Mouse (Mus musculus): ENCODE measurements around the gene Baiap3.
A peak's percentile ranks its signal among the peaks of the same experiment; 100 is the strongest.

Gene Baiap3

GRCm38 (mm10) chr17:25256140-25256754 lies at the start of gene Baiap3:
TSS of gene Baiap3 (minus strand) at chr17:25256364.
- DNase-seq (ENCODE audit: low read depth, low spot score), result no peak

DNA sequence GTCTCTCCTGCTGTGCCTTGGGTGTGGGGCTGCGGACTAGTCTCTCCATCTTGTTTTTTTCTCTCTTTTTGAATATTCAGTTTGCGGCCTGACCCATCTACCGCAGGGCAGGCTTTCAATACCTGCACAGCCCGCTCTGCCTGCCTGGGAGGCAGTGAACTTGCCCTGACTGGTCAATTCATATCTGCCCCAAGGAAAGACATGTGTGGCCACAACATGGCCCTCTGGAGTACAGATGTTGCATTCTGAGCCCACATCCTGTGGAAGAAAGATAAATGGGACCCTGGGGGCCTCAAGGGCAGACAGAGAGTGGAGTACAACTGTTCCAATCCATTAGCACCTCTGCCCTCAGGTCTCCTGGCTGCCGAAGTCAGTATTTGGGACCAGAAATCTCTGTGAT lies 41.9 kb upstream of the Baiap3 start, which contains the start of gene Prss34:
Prss34 (plus strand) TSS at position 301 of the 400 bp plus-strand sequence.
- DNase-seq (ENCODE audit: low read depth, low spot score), result no peak

DNA sequence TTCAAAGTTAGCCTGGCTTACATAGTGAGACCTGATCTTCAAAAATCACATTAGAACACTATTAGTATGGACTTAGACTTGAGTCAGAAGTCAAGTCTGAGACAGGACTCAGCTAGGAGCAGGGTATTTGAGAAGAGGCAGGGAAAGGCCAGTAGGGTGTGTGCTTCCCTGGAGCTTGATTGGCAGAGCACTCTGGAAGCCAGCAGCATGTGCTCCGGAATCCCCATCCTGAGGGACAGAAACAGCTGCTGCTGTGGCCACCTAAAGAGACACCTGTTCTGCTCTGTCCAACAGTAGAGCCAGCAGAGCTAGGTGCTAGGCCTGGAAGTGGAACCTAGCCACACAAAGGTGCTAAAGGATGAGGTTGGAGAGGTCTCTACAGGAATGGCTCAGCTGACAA lies 37.9 kb upstream of the Baiap3 start:
- no peak for DNase-seq (ENCODE audit: low read depth, low spot score)

GRCm38 (mm10) chr17:25293495-25293894 lies 37.3 kb upstream of the Baiap3 start:
- no peak for DNase-seq (ENCODE audit: low read depth, low spot score)

DNA sequence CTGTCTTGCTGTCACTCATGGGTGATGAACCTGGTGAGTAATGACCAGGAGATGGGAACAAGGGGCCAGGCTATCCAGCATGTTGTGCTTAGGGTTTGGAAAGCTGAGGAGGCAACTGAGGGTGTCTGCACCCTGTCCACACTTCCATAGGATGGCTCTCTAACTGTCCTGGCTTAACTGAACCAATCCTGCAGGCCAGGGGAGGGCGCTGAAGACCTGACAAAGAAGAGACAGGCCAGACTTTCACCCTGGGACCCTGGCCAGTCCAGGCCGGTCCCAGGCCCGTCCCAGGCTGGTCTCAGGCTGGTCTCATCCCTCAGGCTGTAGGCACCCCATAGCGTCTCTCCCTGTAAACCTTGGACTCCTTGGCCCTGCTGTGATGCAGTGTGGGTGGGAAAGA lies 34.2 kb upstream of the Baiap3 start:
- no peak for DNase-seq (ENCODE audit: low read depth, low spot score)

DNA sequence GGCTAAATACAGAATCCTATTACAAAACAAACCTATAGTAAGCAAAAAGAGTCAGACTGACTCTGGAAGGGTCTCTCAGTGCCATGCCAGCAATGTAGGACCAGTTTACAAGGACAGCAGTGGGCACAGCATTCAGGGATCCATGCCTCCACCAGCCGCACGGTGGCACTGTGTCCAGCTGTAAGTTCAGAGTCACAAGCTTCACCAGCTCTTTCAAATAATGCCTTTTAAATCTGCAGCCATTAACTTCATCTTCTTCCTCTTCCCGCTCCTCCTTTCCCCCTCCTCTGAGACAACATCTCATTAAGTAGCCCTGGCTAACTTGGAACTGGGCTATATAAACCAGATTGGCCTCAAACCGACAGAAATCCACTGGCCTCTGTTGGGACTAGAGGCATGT lies 32.7 kb upstream of the Baiap3 start:
- no peak for DNase-seq (ENCODE audit: low read depth, low spot score)

DNA sequence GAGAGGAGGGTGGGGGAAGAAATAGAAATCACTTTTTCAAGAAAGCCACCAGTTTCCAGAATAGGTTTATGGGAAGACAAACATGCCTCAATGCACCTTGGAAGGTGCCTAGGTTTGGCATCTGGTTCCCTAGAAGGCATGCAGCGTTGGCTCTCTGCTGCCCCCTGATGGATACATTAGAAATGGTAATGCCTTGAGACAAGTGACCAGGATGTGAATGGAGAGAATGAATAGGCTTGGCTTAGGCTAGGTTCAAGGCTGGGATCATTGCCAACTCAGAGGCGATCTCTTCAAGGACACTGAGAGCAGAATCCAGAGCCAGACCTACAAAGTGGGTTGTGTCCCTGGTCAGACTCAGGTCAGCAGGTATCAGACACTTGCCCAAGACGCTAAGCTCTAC lies 28.9 kb upstream of the Baiap3 start:
- DNase-seq (ENCODE audit: low read depth, low spot score), result peak; percentile 59

GRCm38 (mm10) chr17:25282133-25282532 lies 26.0 kb upstream of the Baiap3 start:
- DNase-seq (ENCODE audit: low read depth, low spot score), result peak; percentile 65

DNA sequence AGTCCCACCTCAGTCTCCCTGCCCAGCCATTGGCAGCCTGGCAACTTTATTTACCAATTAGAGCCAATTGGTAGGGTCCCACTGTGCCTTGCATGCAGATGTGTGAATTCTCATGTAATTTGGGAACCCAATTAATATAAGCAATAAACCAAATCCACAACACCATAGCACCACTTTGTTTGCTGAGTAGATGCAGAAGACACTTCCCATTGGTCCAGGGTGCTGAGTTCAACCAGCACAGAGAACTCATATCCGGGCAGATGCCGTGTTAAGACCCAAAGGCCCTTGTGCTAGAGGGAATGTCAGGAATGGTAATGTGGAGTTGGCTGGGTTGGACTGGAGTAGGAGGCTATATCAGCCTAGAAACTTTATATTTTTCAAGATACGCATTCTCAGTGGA lies 19.7 kb upstream of the Baiap3 start:
- DNase-seq (ENCODE audit: low read depth, low spot score), result no peak

DNA sequence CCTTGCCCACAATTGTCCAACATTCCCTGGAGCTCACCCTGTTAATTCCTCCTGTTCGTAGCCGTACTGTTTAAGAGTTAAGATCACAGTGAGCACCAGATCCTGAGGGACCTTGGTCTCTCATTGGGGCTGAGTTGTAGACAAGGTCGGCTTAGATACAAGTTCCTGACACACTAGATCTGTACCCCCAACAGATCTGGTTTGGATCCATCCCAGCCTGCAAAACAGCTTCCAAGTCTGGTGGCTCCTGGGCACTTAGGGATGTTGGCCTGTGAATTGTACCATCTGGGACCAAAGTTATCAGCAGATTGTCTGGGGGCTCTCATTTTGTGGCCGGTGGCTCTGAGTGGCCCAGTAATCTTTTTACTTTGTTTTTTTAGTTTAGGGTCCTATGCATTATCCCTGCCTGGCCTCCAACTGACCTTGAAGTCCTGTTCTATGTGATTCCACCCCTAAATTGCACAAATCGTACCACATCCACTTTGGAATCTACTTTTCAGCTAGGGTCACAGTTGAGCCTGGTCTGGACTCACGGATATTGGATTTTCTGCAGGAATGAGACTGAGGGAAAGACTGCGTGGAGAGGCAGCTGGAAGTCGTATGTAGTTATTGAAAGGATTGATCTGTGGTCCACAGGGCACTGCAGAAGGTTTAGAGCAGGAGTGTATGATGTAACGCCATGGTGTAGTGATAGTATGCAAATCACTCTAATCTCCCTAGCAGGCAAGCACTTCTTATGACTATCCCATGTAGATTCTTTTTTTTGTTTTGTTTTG lies 18.6 kb upstream of the Baiap3 start, which contains the start of gene Ube2i:
Ube2i (minus strand) TSS at position 52 of the 776 bp plus-strand sequence.
- DNase-seq (ENCODE audit: low read depth, low spot score), result no peak

GRCm38 (mm10) chr17:25273706-25274501 lies 17.7 kb upstream of the Baiap3 start:
- DNase-seq (ENCODE audit: low read depth, low spot score), result peak; percentile 94

GRCm38 (mm10) chr17:25272951-25273705 lies 17.0 kb upstream of the Baiap3 start:
- DNase-seq (ENCODE audit: low read depth, low spot score), result no peak

DNA sequence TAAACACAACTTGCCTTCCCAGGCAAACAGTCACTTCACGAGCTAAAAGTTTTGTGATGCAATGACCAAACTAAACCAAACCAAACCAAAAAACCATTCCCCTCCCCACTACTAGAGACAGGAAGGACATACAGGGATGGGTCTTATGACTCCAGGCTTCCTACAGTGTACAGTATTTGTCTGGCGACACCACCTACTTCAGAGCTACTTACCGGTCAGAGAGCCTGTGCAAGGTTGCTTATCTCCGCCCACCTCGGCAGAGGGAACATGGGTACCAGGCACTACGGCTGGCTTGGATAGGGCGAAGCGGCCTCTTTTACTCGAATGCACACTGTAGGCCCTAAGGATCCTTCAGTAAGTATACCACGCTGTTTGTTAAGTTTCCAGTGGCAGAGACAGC lies 16.2 kb upstream of the Baiap3 start:
- DNase-seq (ENCODE audit: low read depth, low spot score), result no peak

DNA sequence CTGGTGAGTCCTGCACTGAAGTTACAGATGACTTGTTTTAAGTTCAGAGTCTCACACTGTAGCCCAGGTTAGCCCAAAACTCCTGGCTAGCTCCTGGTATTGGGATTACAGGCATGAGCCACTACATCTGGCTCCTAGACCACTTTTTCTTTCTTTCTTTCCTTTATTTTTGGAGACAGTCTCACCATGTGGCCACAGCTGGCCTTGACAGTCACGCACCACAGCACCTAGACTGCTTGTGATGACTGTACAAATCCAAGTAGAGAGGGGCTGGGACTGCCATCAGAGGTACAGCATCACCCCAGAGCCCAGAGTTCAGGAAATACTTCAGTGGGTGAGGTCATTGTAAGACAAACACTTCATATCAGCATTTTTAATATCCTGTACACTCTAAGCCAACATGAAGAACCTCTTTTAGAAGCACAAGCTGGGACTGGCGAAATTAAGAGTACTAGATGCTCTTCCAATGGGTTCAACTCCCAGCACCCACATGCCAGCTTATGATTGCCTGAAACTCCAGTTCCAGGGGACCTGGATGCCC lies 14.7 kb upstream of the Baiap3 start:
- no peak for DNase-seq (ENCODE audit: low read depth, low spot score)

- no peak for DNase-seq (ENCODE audit: low read depth, low spot score)
Observed at GRCm38 (mm10) chr17:25264453-25264852, 8.3 kb upstream of the Baiap3 start.

- DNase-seq (ENCODE audit: low read depth, low spot score), result no peak
Observed at GRCm38 (mm10) chr17:25257804-25258261, 1.7 kb upstream of the Baiap3 start.

DNA sequence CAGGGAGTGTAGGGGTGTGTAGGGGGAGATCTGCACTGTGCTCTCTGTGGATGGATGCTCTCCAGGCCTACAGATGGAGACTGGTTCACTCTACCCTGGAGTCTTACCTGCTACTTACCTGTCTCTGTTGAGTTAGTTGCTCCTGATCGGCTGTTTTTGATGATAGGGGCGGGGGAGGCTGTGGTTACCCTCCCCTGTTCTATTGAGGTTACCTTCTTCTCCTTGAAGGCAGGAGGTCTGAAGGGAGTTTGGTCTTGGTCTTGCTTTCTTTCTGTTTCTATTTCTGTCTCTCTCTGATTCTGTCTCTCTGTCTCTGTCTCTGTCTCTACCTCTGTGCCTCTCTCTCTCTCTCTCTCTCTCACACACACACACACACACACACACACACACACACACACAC lies 1.1 kb downstream of the Baiap3 start:
- no peak for DNase-seq (ENCODE audit: low read depth, low spot score)

DNA sequence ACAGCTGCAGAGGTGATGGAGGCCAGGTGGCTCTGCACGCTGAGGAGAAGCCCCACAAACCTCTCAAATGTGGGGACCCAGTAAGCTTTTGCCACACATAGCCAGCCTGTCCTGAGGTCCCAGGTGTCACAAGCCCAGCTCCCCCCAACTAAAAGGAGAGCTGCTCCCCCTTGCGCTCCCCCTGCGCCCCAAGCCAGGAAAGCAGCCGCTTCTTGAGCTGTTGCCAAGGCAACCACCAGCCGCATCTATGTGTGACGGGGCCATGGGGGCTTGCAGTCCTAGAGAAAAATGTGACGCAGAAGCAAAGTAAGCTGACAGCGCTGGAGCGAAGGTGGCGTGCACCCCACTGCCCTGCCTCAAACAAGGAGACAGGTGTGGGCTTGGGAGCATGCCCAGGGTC lies 2.4 kb downstream of the Baiap3 start:
- DNase-seq (ENCODE audit: low read depth, low spot score), result no peak

DNA sequence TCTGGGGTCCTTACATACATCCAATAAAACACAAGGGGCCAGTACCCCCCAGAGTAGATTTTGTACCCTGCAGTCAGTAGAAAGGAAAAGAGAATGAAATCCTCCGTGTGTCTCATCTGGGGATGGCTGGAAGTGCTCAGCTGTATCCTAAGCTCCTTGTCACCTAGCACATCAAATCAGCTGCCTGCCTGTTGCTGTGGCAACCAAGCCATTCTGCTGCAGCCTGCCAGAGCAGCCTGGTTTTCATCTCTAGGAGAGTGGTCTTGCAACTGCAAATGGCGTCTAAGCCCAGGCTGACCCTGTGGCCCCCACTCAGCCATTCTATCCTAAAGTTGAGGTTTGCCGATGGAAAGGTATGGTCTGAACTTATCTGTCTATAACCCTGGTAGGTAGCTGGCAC lies 3.5 kb downstream of the Baiap3 start:
- DNase-seq (ENCODE audit: low read depth, low spot score), result no peak

DNA sequence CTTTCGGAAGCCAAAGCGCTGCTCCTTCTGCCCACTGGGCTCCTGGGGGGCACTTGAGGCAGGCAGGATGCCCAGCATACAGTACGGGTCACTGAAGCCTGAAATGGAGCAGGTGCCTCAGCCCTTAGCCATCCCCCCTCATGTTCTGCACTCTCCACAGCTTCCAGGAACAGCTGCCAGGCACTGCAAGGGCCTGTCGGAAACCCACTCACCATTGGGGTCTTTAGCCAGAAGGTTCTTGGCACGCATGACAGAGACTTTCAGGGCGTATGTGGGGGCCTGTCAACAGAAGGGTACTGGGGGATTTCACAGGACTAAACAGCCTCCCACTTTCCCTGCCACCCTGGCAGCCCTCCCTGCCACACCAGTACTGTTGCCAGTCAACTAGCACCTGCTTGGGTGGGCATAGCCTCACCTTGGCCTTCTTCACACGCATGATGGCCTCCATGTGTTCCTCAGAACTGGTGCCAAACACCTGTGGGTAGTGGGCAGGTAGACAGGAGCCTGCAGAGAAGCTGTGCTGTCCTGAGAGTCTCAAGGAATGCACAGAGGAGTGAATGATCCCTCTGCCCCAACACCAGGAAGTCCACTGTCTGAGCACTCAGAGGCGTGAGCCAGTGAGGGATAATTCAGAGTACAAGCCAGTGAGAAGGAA lies 5.9 kb downstream of the Baiap3 start:
- no peak for DNase-seq (ENCODE audit: low read depth, low spot score)
